Mouse (Mus musculus) C2C12 (cell line): ENCODE measurements around the gene Cacna1g.

Experiments used
- CEBPB ChIP-seq: IDR thresholded peaks from one replicate; pipeline ENCODE4 v1.6.1; 2011; ENCODE audit warnings: low read depth, mild to moderate bottlenecking, control low read depth, moderate library complexity
- CTCF ChIP-seq: IDR thresholded peaks from one replicate; pipeline ENCODE4 v1.5.1; 2011; ENCODE audit not compliant: control insufficient read depth, insufficient read depth, insufficient read length
- MAX ChIP-seq: IDR thresholded peaks from one replicate; pipeline ENCODE4 v1.6.1; 2011; ENCODE audit warnings: mild to moderate bottlenecking, control low read depth
- MYOD1 ChIP-seq: IDR thresholded peaks from one replicate; pipeline ENCODE4 v1.6.1; 2011; ENCODE audit warnings: low read depth; ENCODE audit not compliant: control insufficient read depth, insufficient read length
- MYOG ChIP-seq: IDR thresholded peaks from one replicate; pipeline ENCODE4 v1.6.1; 2011; ENCODE audit not compliant: control insufficient read depth, insufficient read length; ENCODE audit errors: extremely low read depth
- USF1 ChIP-seq: IDR thresholded peaks from one replicate; pipeline ENCODE4 v1.6.1; 2011; ENCODE audit warnings: low read depth, mild to moderate bottlenecking, control low read depth, moderate library complexity

DNA sequence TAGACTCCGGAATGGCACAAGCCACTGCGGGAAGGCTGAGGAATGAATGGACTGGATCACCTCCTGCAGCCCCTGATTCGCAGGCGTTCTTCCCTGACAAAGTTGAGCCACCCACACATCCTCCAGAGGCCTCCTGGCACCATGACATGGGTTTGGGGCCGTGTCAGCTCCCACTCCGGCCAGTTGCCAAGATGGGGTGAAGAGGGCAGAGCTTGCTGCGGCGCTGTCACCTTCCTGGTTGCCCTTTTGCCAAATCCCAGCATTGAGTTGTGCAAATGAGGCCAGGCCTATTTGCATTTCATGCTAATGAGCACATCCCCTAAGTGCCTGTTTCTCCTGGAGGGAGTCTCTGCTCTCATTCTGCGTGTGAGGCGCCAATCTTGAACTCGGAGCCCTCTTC is 1.7 kb upstream of the Cacna1g start:
- TF ChIP-seq CTCF: no peak
- no peak for TF ChIP-seq MAX
- TF ChIP-seq USF1: no peak
- TF ChIP-seq MYOD1: no peak
- TF ChIP-seq CEBPB: no peak
- no peak for TF ChIP-seq MYOG
